Mouse (Mus musculus) intestine, embryonic 16.5 days (tissue): ENCODE data around the gene Adk. TPM values are rescaled to one million over a fixed set of nuclear protein-coding genes. Genes with fewer than 3 reads are reported as not detected.

Experiments used
- ATAC-seq: fragments of 200-750 bp; cut with Nextera tagmentation; 2 replicates; pipeline ENCODE4 v1.8.0; 2017; ENCODE audit warnings: moderate TSS enrichment, moderate library complexity
- H3K27ac ChIP-seq: fragments of 300-500 bp; sonication (generic); 2 replicates; pipeline ENCODE4 v1.5.1; 2014; ENCODE audit warnings: mild to moderate bottlenecking, low read length
- H3K27me3 ChIP-seq: fragments of 300-500 bp; sonication (generic); replicated peaks from 2 replicates; pipeline ENCODE4 v1.6.1; 2014; ENCODE audit warnings: low read length, control low read depth, mixed read lengths; ENCODE audit not compliant: control insufficient read depth, insufficient read depth
- H3K36me3 ChIP-seq: fragments of 300-500 bp; sonication (generic); 2 replicates; pipeline ENCODE4 v1.6.1; 2014; ENCODE audit warnings: low read length, control low read depth; ENCODE audit not compliant: control insufficient read depth, insufficient read depth
- H3K4me1 ChIP-seq: fragments of 300-500 bp; sonication (generic); 2 replicates; pipeline ENCODE4 v1.6.1; 2014; ENCODE audit warnings: low read length, control low read depth, mixed read lengths; ENCODE audit not compliant: control insufficient read depth, insufficient read depth
- H3K4me2 ChIP-seq: fragments of 300-500 bp; sonication (generic); 2 replicates; pipeline ENCODE4 v1.6.1; 2014; ENCODE audit warnings: low read depth, low read length, control low read depth
- H3K4me3 ChIP-seq: fragments of 300-500 bp; sonication (generic); 2 replicates; pipeline ENCODE4 v1.5.1; 2014; ENCODE audit warnings: mild to moderate bottlenecking, low read length
- H3K9ac ChIP-seq: fragments of 300-500 bp; sonication (generic); 2 replicates; pipeline ENCODE4 v1.6.1; 2014; ENCODE audit warnings: low read depth, low read length
- H3K9me3 ChIP-seq: fragments of 300-500 bp; sonication (generic); 2 replicates; pipeline ENCODE4 v1.6.1; 2016; ENCODE audit warnings: low read length, control low read depth; ENCODE audit not compliant: control insufficient read depth
- WGBS: fragments of 180-500 bp; shearing (Covaris S2); extraction: QIAGEN DNeasy Blood & Tissue Kit; methylation state at CpG from one replicate; pipeline ENCODE4 v1.1.7; 2014; 5-methylcytosine and 5-hydroxymethylcytosine counted together
- polyA plus RNA-seq: library from polyadenylated mRNA; unstranded; fragments of >200 nt; fragmentation: Nextera tagmentation; extraction: Ambion mirVana; gene quantifications from 2 replicates; pipeline ENCODE4 v1.2.1, GENCODE M21; 2015

Adk gene
- polyA plus RNA-seq, 1 experiment from 2014 or later = 244 TPM

DNA sequence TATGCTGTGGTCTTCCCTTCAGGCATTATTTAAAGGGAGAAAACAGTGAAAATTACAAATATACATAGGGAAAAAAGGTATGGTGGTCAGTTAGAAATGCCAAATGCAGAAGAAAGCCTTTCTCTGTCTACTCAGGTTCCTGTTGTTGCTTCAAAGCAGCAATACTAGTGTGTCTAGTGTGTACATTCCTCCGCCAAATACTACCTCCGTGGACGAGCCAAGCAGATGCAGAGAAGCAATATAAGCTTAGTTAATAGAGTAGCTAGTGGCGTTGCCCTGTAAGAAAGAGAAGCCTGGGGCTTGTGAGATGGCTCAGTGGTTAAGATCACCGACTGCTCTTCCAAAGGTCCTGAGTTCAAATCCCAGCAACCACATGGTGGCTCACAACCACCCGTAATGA, 359.1 kb downstream of the Adk start:
- 88% methylated on average over 6 of the region's 6 CpGs for WGBS
- Histone ChIP-seq H3K9me3 (no peaks in the 10 kb centered on the region), H3K4me3 (no peak overlapping the region), H3K4me1 (no peaks in the 10 kb centered on the region), H3K4me2 (no peak overlapping the region), H3K27me3 (no peaks in the 10 kb centered on the region), H3K9ac (no peak overlapping the region), H3K27ac (no peak overlapping the region), H3K36me3 (no peaks in the 10 kb centered on the region)
- no peak for ATAC-seq

DNA sequence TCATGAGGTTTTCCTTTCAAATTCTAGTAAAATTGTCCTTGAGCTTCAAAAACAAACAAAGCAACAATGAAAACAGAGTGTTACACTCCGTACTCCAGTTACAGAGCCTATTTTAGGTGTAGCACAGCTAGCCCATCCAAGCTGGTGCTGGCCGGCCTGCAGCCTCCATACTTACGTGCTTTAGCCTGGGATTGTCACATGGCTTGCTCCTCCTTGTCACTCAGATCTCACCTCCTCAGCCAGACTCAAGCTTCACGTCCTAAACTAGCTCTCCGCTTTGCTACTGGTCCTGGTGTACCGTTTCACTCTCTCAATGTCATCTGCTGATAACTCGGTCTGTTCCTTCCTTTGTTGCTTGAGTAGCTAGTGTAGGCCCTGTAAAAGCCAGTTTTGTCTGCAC, 366.0 kb downstream of the Adk start:
- H3K36me3 ChIP-seq = no peaks in the 10 kb centered on the region
- H3K4me2 ChIP-seq = no peak overlapping the region
- H3K4me1 ChIP-seq = no peaks in the 10 kb centered on the region
- H3K27me3 ChIP-seq = no peaks in the 10 kb centered on the region
- 79% methylated on average over 7 of the region's 7 CpGs for WGBS
- no peak overlapping the region for H3K27ac ChIP-seq
- no peak for ATAC-seq
- no peak overlapping the region for H3K9ac ChIP-seq
- H3K9me3 ChIP-seq = no peaks in the 10 kb centered on the region
- no peak overlapping the region for H3K4me3 ChIP-seq

DNA sequence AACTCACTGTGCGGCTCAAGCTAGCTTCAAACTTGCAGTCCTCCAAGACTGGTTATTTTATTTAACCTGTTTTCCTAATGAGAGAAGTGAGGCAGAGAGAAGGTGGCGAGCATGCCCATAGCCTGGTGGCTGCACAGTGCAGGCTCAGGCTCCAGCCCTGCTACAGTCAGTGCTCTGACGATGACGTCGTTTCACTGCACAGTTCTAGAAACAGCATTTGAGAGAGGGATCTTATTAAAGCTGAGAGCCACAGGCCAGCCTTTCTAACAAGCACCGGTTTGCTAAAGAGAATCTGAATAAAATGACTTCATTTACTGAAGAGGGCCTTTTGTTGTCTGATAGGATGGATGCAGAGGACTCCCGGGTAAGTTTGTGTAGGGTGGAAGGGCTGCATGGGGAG, 375.0 kb downstream of the Adk start:
- no peaks in the 10 kb centered on the region for H3K9me3 ChIP-seq
- WGBS = 73% methylated on average over 7 of the region's 7 CpGs
- H3K36me3 ChIP-seq = no peaks in the 10 kb centered on the region
- no peak overlapping the region for H3K9ac ChIP-seq
- no peak overlapping the region for H3K4me2 ChIP-seq
- no peaks in the 10 kb centered on the region for H3K4me1 ChIP-seq
- H3K27me3 ChIP-seq = no peaks in the 10 kb centered on the region
- ATAC-seq = no peak
- no peak overlapping the region for H3K27ac ChIP-seq
- no peak overlapping the region for H3K4me3 ChIP-seq

DNA sequence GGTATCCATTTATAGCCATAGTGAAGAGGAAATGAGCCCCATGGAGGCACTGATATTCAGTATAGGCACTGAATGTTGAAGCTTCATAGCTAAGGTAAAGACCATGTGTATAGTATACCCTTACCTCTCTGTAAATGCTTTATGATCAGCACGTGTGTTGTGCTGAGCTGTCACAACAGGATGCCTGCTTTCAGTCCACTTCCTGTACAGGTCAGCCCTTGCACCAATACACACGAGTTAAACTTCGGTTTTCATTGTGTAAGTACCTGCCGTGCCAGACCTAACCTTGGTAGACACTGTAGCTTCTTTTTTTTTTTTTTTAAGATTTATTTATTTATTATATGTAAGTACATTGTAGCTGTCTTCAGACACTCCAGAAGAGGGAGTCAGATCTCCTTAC, 381.0 kb downstream of the Adk start:
- ATAC-seq = no peak
- Histone ChIP-seq H3K27ac (no peak overlapping the region), H3K4me1 (0 out of 2 replicates have a peak, but pooled peaks cover 4% of the 10 kb centered on the region), H3K9me3 (no peaks in the 10 kb centered on the region), H3K36me3 (no peaks in the 10 kb centered on the region), H3K27me3 (no peaks in the 10 kb centered on the region), H3K4me3 (no peak overlapping the region), H3K4me2 (no peak overlapping the region), H3K9ac (no peak overlapping the region)
- WGBS = 80% methylated on average over 4 of the region's 4 CpGs

DNA sequence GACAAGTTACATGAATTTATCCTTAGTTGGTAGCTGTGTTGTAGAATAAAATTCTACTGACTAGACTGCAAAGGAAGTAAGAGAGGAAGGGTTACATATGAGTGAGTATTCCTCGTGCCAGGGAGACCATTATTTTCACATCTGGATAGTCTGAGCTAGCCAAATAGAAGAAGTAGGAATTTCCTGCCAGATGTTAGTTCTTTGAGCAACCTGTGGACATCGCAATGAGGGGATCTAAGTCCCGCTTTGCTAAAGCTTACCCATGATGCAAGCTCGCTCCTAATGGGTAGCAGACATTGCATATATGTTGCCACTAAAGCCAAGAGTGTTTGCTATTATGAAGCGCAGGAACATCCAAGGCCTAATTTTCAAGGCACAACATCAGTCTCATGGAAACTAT, 381.6 kb downstream of the Adk start:
- Histone ChIP-seq H3K9ac (no peak overlapping the region), H3K9me3 (no peaks in the 10 kb centered on the region), H3K4me1 (peaks cover 7% of the 10 kb centered on the region; the same call in 1 of the 2 replicates), H3K4me2 (no peak overlapping the region), H3K36me3 (no peaks in the 10 kb centered on the region), H3K27ac (no peak overlapping the region), H3K27me3 (no peaks in the 10 kb centered on the region), H3K4me3 (no peak overlapping the region)
- WGBS = 74% methylated on average over 5 of the region's 5 CpGs
- ATAC-seq = no peak

DNA sequence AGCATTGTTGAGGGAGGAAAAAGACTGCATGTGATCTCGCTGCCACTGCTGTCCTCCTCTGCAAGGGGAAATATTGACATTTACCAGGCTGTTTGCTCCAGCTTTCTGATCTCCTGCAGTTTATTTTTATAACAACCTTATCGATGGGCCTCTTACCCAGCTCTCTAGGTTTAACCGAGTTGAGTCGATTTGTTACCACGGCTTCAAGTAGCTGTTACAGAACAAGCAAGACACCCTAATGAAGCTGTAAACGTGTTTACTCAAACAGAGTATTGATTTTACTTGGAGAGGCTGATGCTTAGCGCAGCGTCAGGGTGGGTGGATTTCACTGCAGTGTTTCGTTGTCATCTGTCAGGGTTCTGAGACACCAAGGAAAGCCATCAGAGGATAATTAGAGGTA, 382.3 kb downstream of the Adk start:
- H3K4me2 ChIP-seq = no peak overlapping the region
- WGBS = 32% methylated on average over 9 of the region's 9 CpGs
- no peak overlapping the region for H3K9ac ChIP-seq
- no peaks in the 10 kb centered on the region for H3K36me3 ChIP-seq
- no peak overlapping the region for H3K27ac ChIP-seq
- H3K27me3 ChIP-seq = no peaks in the 10 kb centered on the region
- H3K9me3 ChIP-seq = no peaks in the 10 kb centered on the region
- no peak overlapping the region for H3K4me3 ChIP-seq
- ATAC-seq = no peak
- peaks cover 9% of the 10 kb centered on the region; the same call in 1 of the 2 replicates for H3K4me1 ChIP-seq

DNA sequence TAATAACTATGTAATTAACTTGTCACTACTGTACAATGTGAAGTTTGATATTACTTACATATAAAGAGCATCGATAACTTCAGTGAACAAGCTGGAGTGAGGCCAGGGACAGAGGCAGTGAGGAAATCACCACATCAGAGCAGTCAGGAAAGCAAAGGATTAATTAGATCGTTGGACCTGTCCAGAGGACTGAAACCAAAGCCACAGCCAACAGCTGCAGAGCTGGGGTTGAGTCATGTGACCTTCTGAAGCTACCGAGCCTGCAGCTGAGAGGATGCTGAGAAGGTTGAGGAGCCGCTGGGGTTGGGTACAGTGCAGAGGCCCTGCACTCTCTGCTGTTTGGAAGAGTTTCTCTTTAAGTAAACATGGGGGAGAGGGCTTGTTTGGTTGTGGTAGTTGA, 387.4 kb downstream of the Adk start:
- ATAC-seq = peak; percentile 62; the same call in 1 of the 2 replicates
- no peak overlapping the region for H3K27ac ChIP-seq
- H3K27me3 ChIP-seq = no peaks in the 10 kb centered on the region
- no peak overlapping the region for H3K9ac ChIP-seq
- H3K36me3 ChIP-seq = no peaks in the 10 kb centered on the region
- 26% methylated on average over 4 of the region's 4 CpGs for WGBS
- no peaks in the 10 kb centered on the region for H3K9me3 ChIP-seq
- H3K4me1 ChIP-seq = peaks cover 16% of the 10 kb centered on the region
- no peak overlapping the region for H3K4me2 ChIP-seq
- H3K4me3 ChIP-seq = no peak overlapping the region

DNA sequence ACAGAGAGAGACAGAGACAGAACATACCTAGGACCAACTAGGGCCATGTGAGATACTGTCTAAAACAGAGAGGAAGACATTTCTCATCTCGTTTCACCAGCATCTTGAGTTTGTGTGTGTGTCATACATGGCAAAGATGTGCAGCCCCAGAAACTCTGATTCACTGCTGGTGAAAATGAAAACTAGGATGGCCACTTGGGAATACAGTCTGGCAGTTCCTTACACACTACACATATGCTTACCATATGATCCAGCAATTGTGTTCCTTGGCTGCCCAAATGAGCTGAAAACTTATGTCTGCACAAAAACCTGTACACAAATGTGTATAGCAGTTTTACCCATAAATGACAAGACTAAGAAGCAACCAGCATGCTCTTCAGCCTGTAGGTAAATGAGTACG, 388.2 kb downstream of the Adk start:
- Histone ChIP-seq H3K9ac (no peak overlapping the region), H3K36me3 (no peaks in the 10 kb centered on the region), H3K27ac (no peak overlapping the region), H3K27me3 (no peaks in the 10 kb centered on the region), H3K9me3 (no peaks in the 10 kb centered on the region), H3K4me1 (peaks cover 14% of the 10 kb centered on the region), H3K4me2 (no peak overlapping the region), H3K4me3 (no peak overlapping the region)
- 94% methylated on average over 2 of the region's 2 CpGs for WGBS
- ATAC-seq = no peak

DNA sequence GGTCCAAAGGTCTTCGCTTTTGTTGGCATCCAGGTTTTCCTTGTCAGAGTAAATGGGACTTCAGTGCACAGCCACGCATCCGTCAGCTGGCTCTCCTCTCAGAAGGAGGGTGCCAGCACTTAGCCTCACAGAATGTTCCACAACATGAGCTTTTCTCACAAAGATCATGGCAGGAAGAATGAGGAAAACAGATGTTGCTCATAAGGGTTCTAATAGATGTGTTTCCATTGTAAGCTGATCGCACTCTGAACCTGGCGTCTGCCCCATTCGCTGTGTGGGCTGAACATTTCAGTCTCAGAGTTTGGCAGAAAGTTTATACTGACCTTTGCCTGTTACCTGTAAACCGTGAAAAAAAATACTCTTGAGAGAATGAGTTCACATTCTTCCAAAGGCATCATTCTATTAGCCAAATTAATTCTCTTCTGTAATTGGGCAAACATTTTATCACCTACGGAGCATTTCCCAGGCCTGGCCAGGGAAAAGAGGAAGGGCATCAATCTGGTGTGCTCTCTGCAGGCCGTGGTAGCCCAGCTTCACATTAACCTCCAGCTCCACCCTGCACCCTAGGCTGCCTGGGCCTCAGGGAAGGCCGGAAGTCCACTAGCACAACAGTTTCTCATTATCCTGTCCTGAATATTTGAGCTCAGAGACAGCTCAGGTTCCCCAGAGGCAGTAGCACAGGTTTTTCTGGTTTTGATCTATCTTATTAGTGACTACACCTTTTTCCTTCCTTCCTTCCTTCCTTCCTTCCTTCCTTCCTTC, 389.6 kb downstream of the Adk start:
- no peak overlapping the region for H3K4me3 ChIP-seq
- H3K4me1 ChIP-seq = peaks cover 14% of the 10 kb centered on the region
- 62% methylated on average over 10 of the region's 10 CpGs for WGBS
- H3K9ac ChIP-seq = no peak overlapping the region
- no peaks in the 10 kb centered on the region for H3K9me3 ChIP-seq
- H3K27ac ChIP-seq = no peak overlapping the region
- no peaks in the 10 kb centered on the region for H3K27me3 ChIP-seq
- H3K4me2 ChIP-seq = no peak overlapping the region
- ATAC-seq = peak; percentile 70
- H3K36me3 ChIP-seq = no peaks in the 10 kb centered on the region

DNA sequence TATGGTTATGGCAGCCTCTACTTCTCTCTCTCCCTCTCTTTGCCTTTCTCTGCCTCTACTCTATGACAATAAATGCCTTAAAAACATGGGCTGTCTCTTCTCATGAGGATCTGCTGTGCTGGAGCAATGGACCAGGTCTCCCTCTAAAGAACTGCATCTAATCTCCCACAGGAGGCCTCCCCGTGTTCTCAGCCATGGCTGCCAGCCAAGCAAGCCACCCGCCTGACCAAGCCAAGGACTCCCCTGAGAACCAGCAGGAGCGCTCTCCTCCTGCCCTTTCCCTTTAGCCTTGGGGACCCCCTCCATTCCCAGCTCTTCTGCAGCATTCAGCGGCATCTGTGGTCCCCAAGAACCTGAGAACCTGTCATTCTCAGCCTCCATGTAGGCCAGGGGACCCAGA, 400.2 kb downstream of the Adk start:
- 83% methylated on average over 4 of the region's 4 CpGs for WGBS
- ATAC-seq = no peak
- Histone ChIP-seq H3K4me1 (0 out of 2 replicates have a peak, but pooled peaks cover 4% of the 10 kb centered on the region), H3K27ac (no peak overlapping the region), H3K36me3 (no peaks in the 10 kb centered on the region), H3K4me3 (no peak overlapping the region), H3K9me3 (no peaks in the 10 kb centered on the region), H3K27me3 (no peaks in the 10 kb centered on the region), H3K9ac (no peak overlapping the region), H3K4me2 (no peak overlapping the region)
